Mouse (Mus musculus): Measurements from ENCODE around the gene Usp19.

- no peak for TF ChIP-seq CTCF (IDR thresholded peaks at IDR 0.05; ENCODE audit: extremely low read depth, insufficient read depth, low read length)
- no peak for TF ChIP-seq POLR2A (IDR thresholded peaks at IDR 0.05; ENCODE audit: extremely low read depth, insufficient read depth, low read length)
Observed at GRCm38 (mm10) chr9:108469430-108469829, 21.0 kb upstream of the Usp19 start.
